ENCODE assay signal across 8 mouse cellular contexts in genomic region chr16:33594037-33594771, GRCm38 (mm10).
DNase-seq lines count a peak whose midpoint lies in the region; ATAC-seq lines count a peak whose summit lies in the region.

No protein-coding gene starts in this region.

- H3K27ac ChIP-seq in forebrain, embryonic 11.5 days (ENCODE audit: low read depth, low read length): peak overlapping the region; percentile 57; the same call in 1 of the 2 replicates
- peak overlapping the region; percentile 10; the same call in 1 of the 2 replicates for H3K27ac ChIP-seq in hindbrain, embryonic 13.5 days
- H3K27ac ChIP-seq in neural tube, embryonic 12.5 days: no peak overlapping the region

- H3K27me3 ChIP-seq in forebrain, embryonic 11.5 days (ENCODE audit: control insufficient read depth, insufficient read depth, low read length): no peaks in the 10 kb centered on the region
- H3K27me3 ChIP-seq in hindbrain, embryonic 13.5 days: no peaks in the 10 kb centered on the region
- no peaks in the 10 kb centered on the region for H3K27me3 ChIP-seq in neural tube, embryonic 12.5 days (replicated peaks)

- ATAC-seq in forebrain, embryonic 11.5 days (replicated peaks; ENCODE audit: low FRiP score): peak; percentile 87
- ATAC-seq in hindbrain, embryonic 13.5 days (ENCODE audit: low FRiP score): peak; percentile 57; the same call in 1 of the 2 replicates
- 0 out of 2 replicates have a peak, but pooled peaks have one; percentile 50 for ATAC-seq in neural tube, embryonic 12.5 days (ENCODE audit: low FRiP score, low read depth)
- ATAC-seq in megakaryocyte progenitor cell, adult 5-6 weeks (replicated peaks; ENCODE audit: poor library complexity): no peak

- intact Hi-C loops in left cerebral cortex, postnatal 14 days (cut with DNase I): no loop called here

- peaks cover 11% of the 10 kb centered on the region for H3K4me1 ChIP-seq in forebrain, embryonic 11.5 days (replicated peaks; ENCODE audit: control insufficient read depth, insufficient read depth, low read length)
- H3K4me1 ChIP-seq in hindbrain, embryonic 13.5 days (replicated peaks): peaks cover 11% of the 10 kb centered on the region
- peaks cover 10% of the 10 kb centered on the region; the same call in 1 of the 2 replicates for H3K4me1 ChIP-seq in neural tube, embryonic 12.5 days

- DNase-seq in urinary bladder, postnatal 14 days (ENCODE audit: low spot score): peak; percentile 37
- DNase-seq in urinary bladder, postnatal 25 days (ENCODE audit: low spot score): no peak
- peak; percentile 71 for DNase-seq in forebrain, embryonic 11.5 days (ENCODE audit: low spot score)
- no peak for DNase-seq in left cerebral cortex, adult 18-20 months (ENCODE audit: low spot score in 2 of 2)
- no peak for DNase-seq in left cerebral cortex, postnatal 14 days (ENCODE audit: low spot score in 2 of 2)

- no peaks in the 10 kb centered on the region for H3K36me3 ChIP-seq in forebrain, embryonic 11.5 days (ENCODE audit: control insufficient read depth, insufficient read depth, low read length)
- no peaks in the 10 kb centered on the region for H3K36me3 ChIP-seq in hindbrain, embryonic 13.5 days
- H3K36me3 ChIP-seq in neural tube, embryonic 12.5 days: no peaks in the 10 kb centered on the region

- no peak overlapping the region for H3K9ac ChIP-seq in forebrain, embryonic 11.5 days (ENCODE audit: low read length)
- H3K9ac ChIP-seq in hindbrain, embryonic 13.5 days: no peak overlapping the region
- H3K9ac ChIP-seq in neural tube, embryonic 12.5 days: no peak overlapping the region

- H3K9me3 ChIP-seq in forebrain, embryonic 11.5 days (ENCODE audit: control insufficient read depth, low read length): no peaks in the 10 kb centered on the region
- no peaks in the 10 kb centered on the region for H3K9me3 ChIP-seq in hindbrain, embryonic 13.5 days
- no peaks in the 10 kb centered on the region for H3K9me3 ChIP-seq in neural tube, embryonic 12.5 days

- H3K4me3 ChIP-seq in forebrain, embryonic 11.5 days (ENCODE audit: low read depth, low read length): no peak overlapping the region
- H3K4me3 ChIP-seq in hindbrain, embryonic 13.5 days: no peak overlapping the region
- no peak overlapping the region for H3K4me3 ChIP-seq in neural tube, embryonic 12.5 days

- WGBS in forebrain, embryonic 11.5 days: 36% methylated on average over 7 of the region's 7 CpGs
- WGBS in hindbrain, embryonic 13.5 days: 28% methylated on average over 7 of the region's 7 CpGs
- WGBS in neural tube, embryonic 12.5 days: 43% methylated on average over 7 of the region's 7 CpGs

- no peak overlapping the region for H3K4me2 ChIP-seq in forebrain, embryonic 11.5 days (ENCODE audit: low read depth, low read length, severe bottlenecking)
- H3K4me2 ChIP-seq in hindbrain, embryonic 13.5 days: no peak overlapping the region
- no peak overlapping the region for H3K4me2 ChIP-seq in neural tube, embryonic 12.5 days (replicated peaks)

Comparison
In these comparisons a context has a peak if more than half of its experiments do, and no peak if none do; other contexts are left out.
1. DNase-seq: peak in urinary bladder, postnatal 14 days (single experiment) and forebrain, embryonic 11.5 days (single experiment); none in urinary bladder, postnatal 25 days (single experiment), left cerebral cortex, adult 18-20 months (0 of 2) and left cerebral cortex, postnatal 14 days (0 of 2).